Mouse (Mus musculus) testis, adult 2 months (tissue): ENCODE measurements around the gene Hoxb7. TPM values are rescaled to one million over a fixed set of nuclear protein-coding genes. Genes with fewer than 3 reads are reported as not detected.

Source experiments
- H3K27ac ChIP-seq: fragments of 200-500 bp; 2 replicates; pipeline ENCODE4 v1.5.1; 2012; ENCODE audit warnings: low read depth, low read length; ENCODE audit not compliant: control insufficient read depth, insufficient read depth
- H3K27me3 ChIP-seq: fragments of 200-500 bp; 2 replicates; pipeline ENCODE4 v1.6.1; 2012; ENCODE audit warnings: mild to moderate bottlenecking, low read length, moderate library complexity; ENCODE audit not compliant: control insufficient read depth, insufficient read depth
- H3K36me3 ChIP-seq: fragments of 200-500 bp; 2 replicates; pipeline ENCODE4 v1.6.1; 2012; ENCODE audit warnings: mild to moderate bottlenecking, low read length; ENCODE audit not compliant: control insufficient read depth, insufficient read depth
- H3K4me1 ChIP-seq: fragments of 200-500 bp; 2 replicates; pipeline ENCODE4 v1.6.1; 2012; ENCODE audit warnings: low read length; ENCODE audit not compliant: control insufficient read depth, insufficient read depth
- H3K4me3 ChIP-seq: fragments of 200-500 bp; 2 replicates; pipeline ENCODE4 v1.5.1; 2012; ENCODE audit warnings: low read depth, mild to moderate bottlenecking, low read length, moderate library complexity, mixed read lengths; ENCODE audit not compliant: control insufficient read depth
- CTCF ChIP-seq: fragments of 200-500 bp; IDR thresholded peaks from 2 replicates; pipeline ENCODE4 v1.5.1; 2012; ENCODE audit warnings: low read depth, mild to moderate bottlenecking, inconsistent platforms, low read length, moderate library complexity; ENCODE audit not compliant: control insufficient read depth, insufficient read depth, insufficient replicate concordance
- POLR2A ChIP-seq: fragments of 200-500 bp; IDR thresholded peaks from 2 replicates; pipeline ENCODE4 v1.6.1; 2012; ENCODE audit warnings: low read depth, mild to moderate bottlenecking, inconsistent platforms, low read length, moderate library complexity; ENCODE audit not compliant: control insufficient read depth
- polyA plus RNA-seq: library from polyadenylated mRNA; depleted of rRNA; stranded (reverse); fragments of >200 nt; gene quantifications from 2 replicates; pipeline ENCODE4 v1.2.3, GENCODE M21; 2012; rRNA removed

The Hoxb7 gene
- polyA plus RNA-seq, result 1.6 TPM in 1 of 2 replicates, not detected in the other

DNA sequence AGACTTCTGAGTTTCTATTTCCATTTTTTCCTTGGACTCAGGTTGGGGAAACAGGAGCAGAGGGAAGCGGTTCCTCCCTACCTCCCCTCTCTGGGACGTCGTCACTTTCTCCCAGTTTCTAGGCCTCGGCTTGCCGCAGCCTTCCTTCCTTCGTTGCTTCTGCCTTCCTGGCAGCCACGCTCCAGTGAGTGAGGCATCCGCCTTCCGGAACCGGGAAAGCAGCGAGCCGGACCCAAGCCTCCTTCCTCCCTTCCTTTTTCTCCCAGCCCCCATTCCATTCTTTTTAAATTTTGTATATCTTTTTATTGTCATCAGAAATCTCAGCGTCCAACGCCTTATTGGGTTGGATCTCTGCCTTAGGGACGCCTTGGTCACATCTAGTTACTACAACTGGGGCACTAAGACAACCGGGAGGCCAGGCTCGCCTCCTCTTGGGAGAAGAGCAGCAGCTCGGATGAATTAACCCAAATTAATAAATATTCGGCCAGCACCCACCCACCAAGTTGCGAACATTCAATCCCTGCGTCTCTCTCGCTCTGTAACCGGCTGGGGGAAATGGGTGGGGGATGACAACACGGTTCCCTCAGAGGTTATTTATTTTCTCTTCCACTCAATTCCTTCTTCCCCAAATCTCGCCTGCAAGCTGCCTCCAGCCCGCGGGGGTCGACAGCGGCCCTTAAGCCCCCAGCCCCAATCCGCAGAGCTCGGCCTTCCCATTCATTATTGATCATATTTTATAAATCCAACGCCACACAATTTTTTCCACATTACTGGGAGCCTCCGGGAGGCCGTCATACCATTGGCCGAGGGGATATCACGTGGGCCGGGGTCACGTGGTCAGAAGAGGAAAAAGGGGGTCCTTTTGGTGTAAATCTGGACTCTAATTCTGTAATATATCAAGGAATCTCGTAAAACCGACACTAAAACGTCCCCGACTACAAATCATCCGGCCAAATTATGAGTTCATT is at the start of gene Hoxb7:
Gene Hoxb7, plus strand, starts transcription at position 853 of the 968 bp plus-strand sequence.
- peaks cover 15% of the 10 kb centered on the region for H3K27me3 ChIP-seq
- H3K36me3 ChIP-seq, result no peaks in the 10 kb centered on the region
- peak within 1 kb of the TSS; percentile 43 for H3K4me3 ChIP-seq
- H3K4me1 ChIP-seq, result peaks cover 10% of the 10 kb centered on the region
- TF ChIP-seq POLR2A, result no peak
- TF ChIP-seq CTCF, result no peak
- no peak within 1 kb of the TSS for H3K27ac ChIP-seq

DNA sequence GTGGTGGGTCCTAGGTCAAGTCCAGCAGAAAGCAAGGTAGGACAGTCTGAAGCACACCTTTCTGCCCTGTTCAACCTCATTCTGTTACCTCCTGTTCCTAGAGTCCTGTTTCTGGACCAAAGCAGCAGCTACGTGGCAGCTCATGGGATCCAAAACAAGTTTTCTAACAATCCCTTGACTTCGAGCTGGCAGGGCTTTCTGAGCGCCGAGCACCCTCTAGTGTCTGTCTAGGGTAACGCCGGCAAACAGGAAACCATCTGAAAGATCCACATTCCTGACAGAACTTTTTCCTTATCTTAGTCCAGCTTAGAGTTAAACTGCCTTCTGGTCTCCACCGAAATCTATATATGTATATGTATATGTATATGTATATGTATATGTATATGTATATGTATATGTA is 46.2 kb upstream of the Hoxb7 start:
- Histone ChIP-seq H3K4me1 (peaks cover 1% of the 10 kb centered on the region; the same call in 1 of the 2 replicates), H3K36me3 (no peaks in the 10 kb centered on the region), H3K27ac (no peak overlapping the region), H3K27me3 (no peaks in the 10 kb centered on the region), H3K4me3 (no peak overlapping the region)
- TF ChIP-seq CTCF (peak; percentile 71; the same call in 1 of the 2 replicates), POLR2A (no peak)

DNA sequence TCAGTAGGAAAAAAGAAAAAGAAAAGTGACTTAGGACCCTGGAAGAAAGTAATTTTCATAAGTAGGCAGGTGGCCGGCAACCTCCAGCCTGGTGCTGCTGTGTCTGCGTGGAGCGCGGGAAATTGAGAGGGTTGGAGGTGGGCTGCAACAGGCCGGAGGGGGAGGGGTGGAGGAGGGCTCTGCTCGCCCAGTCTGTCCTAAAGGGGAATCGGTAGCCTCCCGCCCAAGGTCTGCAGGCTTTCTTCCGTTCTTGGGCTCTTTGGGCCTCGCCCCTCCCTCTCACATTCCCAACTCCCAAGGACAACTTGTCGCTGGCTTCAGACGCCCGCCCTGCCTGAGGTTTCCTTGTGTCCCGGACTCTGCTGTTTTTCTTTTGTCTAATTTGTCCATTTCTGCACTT is 35.5 kb upstream of the Hoxb7 start:
- Histone ChIP-seq H3K27ac (no peak overlapping the region), H3K27me3 (peaks cover 9% of the 10 kb centered on the region), H3K4me1 (peaks cover 3% of the 10 kb centered on the region), H3K36me3 (no peaks in the 10 kb centered on the region), H3K4me3 (no peak overlapping the region)
- TF ChIP-seq POLR2A (no peak), CTCF (no peak)

DNA sequence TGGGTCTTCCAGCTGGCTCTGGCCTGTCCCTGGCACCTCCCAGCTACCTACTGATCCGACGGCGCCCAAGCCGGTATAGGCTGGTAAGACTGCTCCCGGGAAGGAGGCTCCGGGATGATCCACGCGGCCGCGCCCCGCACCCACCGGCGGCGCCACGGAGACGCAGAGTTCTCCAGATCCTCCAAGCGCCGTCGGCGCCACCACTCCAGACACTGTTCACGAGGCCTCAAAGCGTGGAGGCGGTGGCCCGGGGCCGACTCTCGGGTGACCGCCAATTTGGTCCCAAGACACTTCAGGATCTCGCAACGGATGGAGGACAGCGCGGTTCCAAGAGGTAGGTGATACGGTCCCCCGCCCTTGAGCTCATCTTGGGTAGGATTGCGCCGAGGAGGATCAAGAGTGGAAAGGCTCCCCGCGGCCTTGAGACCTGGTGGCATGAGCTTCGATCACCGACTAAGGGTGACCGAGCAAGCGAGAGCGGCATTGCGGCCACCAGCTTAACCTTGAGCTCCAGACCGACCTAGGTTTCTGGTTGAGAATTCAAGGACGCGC is 34.9 kb upstream of the Hoxb7 start:
- H3K27ac ChIP-seq, result no peak overlapping the region
- TF ChIP-seq POLR2A, result no peak
- TF ChIP-seq CTCF, result no peak
- no peaks in the 10 kb centered on the region for H3K36me3 ChIP-seq
- H3K4me1 ChIP-seq, result peaks cover 3% of the 10 kb centered on the region
- peaks cover 9% of the 10 kb centered on the region for H3K27me3 ChIP-seq
- peak overlapping the region; percentile 44 for H3K4me3 ChIP-seq

DNA sequence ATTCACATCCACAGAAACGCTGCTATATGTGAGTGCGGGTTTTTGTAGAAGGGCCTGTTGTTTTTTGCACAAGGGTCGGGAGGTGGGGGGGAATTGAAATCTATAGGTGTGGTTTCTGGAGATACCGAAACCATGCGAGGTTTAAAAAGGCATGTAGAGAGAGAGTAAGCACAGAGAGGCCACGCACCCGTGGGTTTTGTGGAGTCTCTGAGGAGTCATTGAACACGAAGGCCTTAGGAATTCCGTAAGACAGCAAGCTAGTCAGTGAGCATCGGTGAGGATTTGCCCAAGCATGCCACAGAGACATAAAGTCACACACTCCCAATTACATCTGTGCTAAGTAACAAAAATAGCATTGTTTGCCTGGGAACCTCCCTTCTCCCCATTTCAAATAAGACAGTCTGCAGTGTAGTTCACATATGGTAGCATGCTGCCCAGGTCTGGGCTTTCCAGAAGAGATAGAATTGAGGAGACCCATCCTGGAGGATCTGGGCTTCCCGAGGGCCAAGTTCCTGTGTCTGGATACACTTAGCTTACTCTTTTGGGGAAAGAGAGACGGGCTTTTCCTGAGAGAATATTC is 33.8 kb upstream of the Hoxb7 start:
- TF ChIP-seq POLR2A, result no peak
- TF ChIP-seq CTCF, result no peak
- H3K4me3 ChIP-seq, result no peak overlapping the region
- H3K4me1 ChIP-seq, result peaks cover 3% of the 10 kb centered on the region
- peaks cover 9% of the 10 kb centered on the region for H3K27me3 ChIP-seq
- H3K27ac ChIP-seq, result no peak overlapping the region
- no peaks in the 10 kb centered on the region for H3K36me3 ChIP-seq

DNA sequence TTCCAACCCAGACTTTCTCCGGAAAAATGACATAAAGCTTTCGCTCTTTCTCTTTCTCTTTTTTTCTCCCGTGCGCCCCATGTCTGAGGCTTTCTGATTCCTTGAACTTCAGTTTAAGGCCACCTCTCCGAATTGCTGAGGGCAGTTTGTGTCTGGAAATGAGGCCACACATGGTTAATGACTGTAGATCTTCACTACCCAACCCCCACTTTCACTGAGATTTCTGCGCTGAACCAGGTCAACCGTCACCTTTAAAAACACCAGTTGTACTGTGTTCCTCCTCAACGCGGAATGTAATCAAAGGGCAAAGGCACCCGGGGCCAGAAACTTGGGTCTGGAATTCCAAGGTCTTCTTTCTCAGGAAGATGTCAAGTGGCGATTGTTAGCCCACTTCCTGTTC is 32.2 kb upstream of the Hoxb7 start:
- Histone ChIP-seq H3K27me3 (peaks cover 9% of the 10 kb centered on the region), H3K4me3 (no peak overlapping the region), H3K36me3 (no peaks in the 10 kb centered on the region), H3K4me1 (peaks cover 3% of the 10 kb centered on the region), H3K27ac (no peak overlapping the region)
- no peak for TF ChIP-seq POLR2A
- no peak for TF ChIP-seq CTCF
